Mouse (Mus musculus) thymus, adult 2 months (tissue): ENCODE data around the gene Phactr2.

Experiments used
- CTCF ChIP-seq: fragments of 200-500 bp; IDR thresholded peaks from 2 replicates; pipeline ENCODE4 v1.5.1; 2012; ENCODE audit warnings: mild to moderate bottlenecking, control low read depth, low read length, moderate library complexity, borderline replicate concordance; ENCODE audit not compliant: control insufficient read depth, poor library complexity, insufficient read depth; ENCODE audit errors: extremely low read depth
- POLR2A ChIP-seq: fragments of 200-500 bp; IDR thresholded peaks from 2 replicates; pipeline ENCODE4 v1.6.1; 2012; ENCODE audit warnings: mild to moderate bottlenecking, low read length, control low read depth, moderate library complexity; ENCODE audit not compliant: control insufficient read depth, poor library complexity, insufficient read depth; ENCODE audit errors: extremely low read depth

DNA sequence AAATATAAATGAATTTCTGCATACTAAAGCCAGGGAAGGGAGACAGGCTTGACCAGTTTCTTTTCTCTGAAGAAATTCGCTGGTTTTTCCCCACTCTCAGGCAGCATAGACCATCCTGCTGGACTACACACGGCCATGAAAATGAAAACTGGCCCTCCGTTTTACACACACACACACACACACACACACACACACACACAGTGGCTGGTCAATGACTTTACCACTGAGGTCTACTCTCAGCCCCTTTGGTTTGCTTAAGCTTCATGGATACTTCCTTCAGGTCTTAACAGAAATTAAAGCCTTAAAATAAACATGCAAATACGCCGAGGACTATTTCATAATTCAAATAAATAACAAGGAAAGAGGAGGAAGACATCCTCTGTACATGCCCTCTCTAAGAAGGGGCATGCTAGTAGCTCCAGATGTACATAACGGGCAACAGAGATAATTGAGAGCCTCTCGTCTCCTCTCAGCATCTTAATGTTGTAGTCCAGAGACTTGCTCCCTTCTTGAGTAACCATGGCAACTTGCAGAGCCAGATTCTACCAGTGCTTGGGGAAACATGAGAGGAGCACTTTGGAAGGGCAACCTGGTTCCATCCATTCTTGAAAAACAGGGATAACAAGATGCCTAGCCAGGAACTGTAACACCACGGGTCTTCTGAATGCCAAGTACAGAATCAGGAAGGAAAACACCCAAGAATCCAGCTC is 184.8 kb downstream of the Phactr2 start:
- TF ChIP-seq CTCF (no peak), POLR2A (no peak)
